Mouse (Mus musculus) midbrain, embryonic 11.5 days (tissue): Measurements from ENCODE around the gene Gm10401. TPM values are rescaled to one million over a fixed set of nuclear protein-coding genes. Genes with fewer than 3 reads are reported as not detected.

ENCODE experiments used
- ATAC-seq: fragments of 200-750 bp; cut with Nextera tagmentation; 2 replicates; pipeline ENCODE4 v1.8.0; 2017; ENCODE audit warnings: moderate TSS enrichment, moderate library complexity; ENCODE audit not compliant: low FRiP score
- DNase-seq: peaks from one replicate; pipeline ENCODE4 v3.0.0; 2015; ENCODE audit warnings: low spot score; ENCODE audit errors: missing footprints
- H3K27ac ChIP-seq: fragments of 300-500 bp; sonication (generic); 2 replicates; pipeline ENCODE4 v1.5.1; 2014; ENCODE audit warnings: low read depth, low read length
- H3K27me3 ChIP-seq: fragments of 300-500 bp; sonication (generic); 2 replicates; pipeline ENCODE4 v1.6.1; 2014; ENCODE audit warnings: mild to moderate bottlenecking, low read length, moderate library complexity, mixed read lengths; ENCODE audit not compliant: control insufficient read depth, insufficient read depth
- H3K36me3 ChIP-seq: fragments of 300-500 bp; sonication (generic); 2 replicates; pipeline ENCODE4 v1.6.1; 2014; ENCODE audit warnings: mild to moderate bottlenecking, low read length, moderate library complexity, mixed read lengths; ENCODE audit not compliant: control insufficient read depth, insufficient read depth
- H3K4me1 ChIP-seq: fragments of 300-500 bp; sonication (generic); 2 replicates; pipeline ENCODE4 v1.6.1; 2014; ENCODE audit warnings: low read length; ENCODE audit not compliant: control insufficient read depth, insufficient read depth
- H3K4me2 ChIP-seq: fragments of 300-500 bp; sonication (generic); 2 replicates; pipeline ENCODE4 v1.6.1; 2014; ENCODE audit warnings: mild to moderate bottlenecking, moderate library complexity
- H3K4me3 ChIP-seq: fragments of 300-500 bp; sonication (generic); 2 replicates; pipeline ENCODE4 v1.5.1; 2014; ENCODE audit warnings: low read depth, low read length
- H3K9ac ChIP-seq: fragments of 300-500 bp; sonication (generic); 2 replicates; pipeline ENCODE4 v1.6.1; 2014; ENCODE audit warnings: low read length
- H3K9me3 ChIP-seq: fragments of 300-500 bp; sonication (generic); 2 replicates; pipeline ENCODE4 v1.6.1; 2016; ENCODE audit warnings: low read length; ENCODE audit not compliant: control insufficient read depth
- WGBS: fragments of 180-500 bp; shearing (Covaris S2); extraction: QIAGEN DNeasy Blood & Tissue Kit; methylation state at CpG from one replicate; pipeline ENCODE4 v1.1.7; 2014; 5-methylcytosine and 5-hydroxymethylcytosine counted together
- polyA plus RNA-seq: library from polyadenylated mRNA; unstranded; fragments of >200 nt; fragmentation: Nextera tagmentation; extraction: Ambion mirVana; gene quantifications from 2 replicates; pipeline ENCODE4 v1.2.1, GENCODE M21; 2014

Gene Gm10401
- polyA plus RNA-seq, result 23.2 and 26.6 TPM in 2 replicates

DNA sequence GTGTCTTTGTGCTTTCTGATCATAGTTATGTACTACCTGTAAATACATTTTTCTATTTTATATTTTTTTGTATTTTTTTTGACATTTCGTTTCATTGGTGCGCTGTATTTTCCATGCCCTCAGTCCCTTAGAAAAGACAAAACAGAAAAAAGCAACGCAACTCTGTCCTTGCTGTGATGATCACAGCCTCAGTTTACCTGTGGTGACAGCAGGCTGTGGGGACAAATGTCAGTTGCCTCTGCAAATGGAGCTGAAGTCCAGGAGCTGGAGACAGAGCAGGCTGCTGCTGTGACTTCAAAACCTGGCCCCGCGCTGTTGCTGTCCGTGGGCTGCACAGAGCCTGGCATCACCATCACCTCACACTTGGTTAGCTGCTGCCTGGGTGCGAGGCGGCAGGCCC is at the start of gene Gm10401:
Gene Gm10401 (minus strand): TSS at position 101 of the 400 bp plus-strand sequence.
- H3K36me3 ChIP-seq, result peaks cover 19% of the 10 kb centered on the region
- WGBS, result 96% methylated on average over 8 of the region's 8 CpGs
- no peak for ATAC-seq

DNA sequence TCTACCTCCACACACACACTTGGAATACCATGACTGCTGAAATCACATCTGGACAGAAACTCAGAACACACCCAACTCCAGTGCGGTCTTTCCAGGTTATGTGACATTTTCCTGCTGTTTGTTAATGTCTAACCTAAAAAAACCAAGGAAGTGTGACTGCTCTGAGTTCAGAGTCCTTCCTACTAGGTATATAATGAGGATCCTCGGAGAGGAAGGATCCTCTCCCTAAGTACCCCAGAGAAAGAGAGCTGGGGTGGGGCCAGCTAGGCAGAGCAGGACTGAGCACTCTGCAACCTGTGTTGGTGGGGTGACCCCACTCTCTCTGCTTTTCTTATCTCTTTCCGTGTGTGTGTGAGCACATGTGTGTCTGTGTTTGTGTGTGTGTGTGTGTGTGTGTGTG is 49.3 kb upstream of the Gm10401 start:
- 86% methylated on average over 3 of the region's 3 CpGs for WGBS
- DNase-seq (no peak), ATAC-seq (no peak)
- no peak overlapping the region for H3K4me3 ChIP-seq
- no peak overlapping the region for H3K4me2 ChIP-seq
- no peak overlapping the region for H3K27ac ChIP-seq
- H3K36me3 ChIP-seq, result peaks cover 20% of the 10 kb centered on the region
- H3K27me3 ChIP-seq, result no peaks in the 10 kb centered on the region
- H3K9ac ChIP-seq, result no peak overlapping the region
- no peaks in the 10 kb centered on the region for H3K9me3 ChIP-seq
- 0 out of 2 replicates have a peak, but pooled peaks cover 2% of the 10 kb centered on the region for H3K4me1 ChIP-seq

More for the DNA sequence above, at the start of gene Gm10401:
- no peak within 1 kb of the TSS for H3K4me3 ChIP-seq
- no peaks in the 10 kb centered on the region for H3K4me1 ChIP-seq
- H3K9me3 ChIP-seq, result no peaks in the 10 kb centered on the region
- no peak within 1 kb of the TSS for H3K27ac ChIP-seq
- H3K27me3 ChIP-seq, result no peaks in the 10 kb centered on the region
- H3K4me2 ChIP-seq, result no peak within 1 kb of the TSS
- H3K9ac ChIP-seq, result no peak within 1 kb of the TSS
- DNase-seq, result no peak

DNA sequence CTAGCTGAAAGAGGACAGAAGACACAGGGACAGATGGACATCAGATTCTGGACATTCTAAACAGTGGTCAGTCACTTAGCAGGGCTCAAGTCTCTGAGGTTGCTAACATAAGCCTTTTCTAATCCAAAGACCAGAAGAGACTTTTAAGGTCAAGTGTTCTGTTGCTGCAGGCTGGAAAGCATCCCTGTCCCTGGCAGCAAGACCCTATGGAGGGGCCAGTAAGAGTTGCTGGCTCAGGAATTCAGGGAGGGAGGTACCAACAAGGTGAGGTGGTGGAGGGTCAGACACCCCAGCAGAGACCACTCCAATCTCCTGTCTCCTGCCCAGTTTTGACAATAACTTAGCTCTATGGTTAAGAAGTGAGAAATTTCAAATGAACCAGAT is 48.6 kb upstream of the Gm10401 start:
- ATAC-seq (no peak), DNase-seq (no peak)
- Histone ChIP-seq H3K9ac (no peak overlapping the region), H3K4me1 (0 out of 2 replicates have a peak, but pooled peaks cover 2% of the 10 kb centered on the region), H3K27me3 (no peaks in the 10 kb centered on the region), H3K4me2 (no peak overlapping the region), H3K9me3 (no peaks in the 10 kb centered on the region), H3K4me3 (no peak overlapping the region), H3K27ac (no peak overlapping the region), H3K36me3 (peaks cover 20% of the 10 kb centered on the region)

DNA sequence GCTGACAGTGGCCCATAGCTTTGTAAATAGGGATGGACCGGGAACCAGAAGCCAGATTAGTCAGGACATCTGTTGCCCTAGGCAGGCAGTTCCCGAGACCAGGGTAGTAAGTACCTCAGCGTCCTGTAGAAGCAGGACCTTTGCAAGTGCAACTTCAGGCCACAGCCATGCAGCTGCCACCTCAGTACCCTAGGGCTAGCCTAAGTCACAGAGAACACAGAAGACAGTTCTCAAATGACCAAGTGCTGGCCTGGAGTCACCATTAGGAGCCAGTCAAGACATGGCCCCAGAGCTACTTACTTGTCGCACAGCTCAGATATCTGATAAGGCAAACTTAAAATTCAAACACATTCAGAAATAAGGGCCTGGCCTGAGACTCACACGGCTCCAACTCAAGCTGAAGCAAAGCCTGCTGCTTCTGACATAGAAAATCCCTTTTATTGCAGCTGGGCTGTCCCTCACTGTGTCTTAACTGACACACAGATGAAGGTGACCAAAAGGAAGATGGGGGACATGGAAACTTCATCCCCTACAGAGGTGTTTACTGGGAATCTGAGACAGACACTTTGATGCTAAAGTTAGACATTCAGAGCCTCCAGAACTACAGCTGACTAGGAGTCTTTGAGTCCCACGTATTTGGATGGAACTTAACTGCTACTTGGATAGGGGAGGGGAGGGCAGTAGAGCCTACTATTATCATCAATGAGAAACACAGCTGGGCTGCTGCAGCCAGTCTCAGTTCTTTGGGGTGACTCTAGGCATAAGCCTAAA is 48.1 kb upstream of the Gm10401 start:
- H3K36me3 ChIP-seq, result peaks cover 17% of the 10 kb centered on the region

DNA sequence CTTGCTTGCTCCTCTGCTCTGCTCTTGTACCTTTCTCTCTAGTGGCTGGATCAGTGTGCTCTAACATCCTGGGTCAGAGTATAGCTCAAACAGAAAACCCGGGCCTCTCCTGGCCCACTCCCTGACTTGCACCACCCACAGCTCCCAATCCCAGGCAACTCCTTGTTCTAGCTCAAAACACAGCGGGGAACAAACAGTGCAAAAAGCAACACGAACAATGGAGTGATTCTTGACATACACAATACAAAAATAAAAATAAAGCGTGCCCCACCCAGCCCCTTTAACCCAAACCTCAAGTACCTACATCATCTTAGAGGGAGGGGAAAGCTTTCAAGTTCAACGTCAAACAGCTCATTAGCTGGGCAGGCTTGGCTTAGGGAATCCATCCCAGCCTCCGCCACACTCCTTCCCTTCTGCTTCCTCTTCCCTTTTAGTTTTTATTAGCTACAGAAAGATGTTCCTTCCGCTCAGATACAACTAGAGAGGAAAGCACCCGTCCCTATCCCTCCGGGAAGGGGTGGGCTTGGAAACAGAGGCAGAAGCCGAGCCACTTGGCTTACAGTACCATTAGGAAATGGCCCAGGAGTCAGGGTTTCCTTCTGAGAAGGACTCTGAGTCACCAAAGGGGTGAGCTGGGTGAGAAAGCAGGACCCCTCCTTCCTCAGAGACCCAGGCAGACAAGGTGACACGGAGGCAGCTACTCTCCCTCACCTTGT is 47.3 kb upstream of the Gm10401 start:
- H3K27me3 ChIP-seq, result no peaks in the 10 kb centered on the region
- H3K4me3 ChIP-seq, result no peak overlapping the region
- H3K9ac ChIP-seq, result no peak overlapping the region
- H3K9me3 ChIP-seq, result no peaks in the 10 kb centered on the region
- no peak overlapping the region for H3K27ac ChIP-seq
- 0 out of 2 replicates have a peak, but pooled peaks cover 2% of the 10 kb centered on the region for H3K4me1 ChIP-seq
- ATAC-seq (no peak), DNase-seq (no peak)
- WGBS, result 81% methylated on average over 11 of the region's 11 CpGs
- H3K4me2 ChIP-seq, result no peak overlapping the region
- peaks cover 13% of the 10 kb centered on the region for H3K36me3 ChIP-seq

More for the DNA sequence above, 48.1 kb upstream of the Gm10401 start:
- DNase-seq (no peak), ATAC-seq (no peak)
- no peak overlapping the region for H3K4me3 ChIP-seq
- H3K27me3 ChIP-seq, result no peaks in the 10 kb centered on the region
- H3K9me3 ChIP-seq, result no peaks in the 10 kb centered on the region
- H3K27ac ChIP-seq, result no peak overlapping the region
- 90% methylated on average over 6 of the region's 6 CpGs for WGBS
- H3K4me1 ChIP-seq, result 0 out of 2 replicates have a peak, but pooled peaks cover 2% of the 10 kb centered on the region
- no peak overlapping the region for H3K9ac ChIP-seq
- no peak overlapping the region for H3K4me2 ChIP-seq

DNA sequence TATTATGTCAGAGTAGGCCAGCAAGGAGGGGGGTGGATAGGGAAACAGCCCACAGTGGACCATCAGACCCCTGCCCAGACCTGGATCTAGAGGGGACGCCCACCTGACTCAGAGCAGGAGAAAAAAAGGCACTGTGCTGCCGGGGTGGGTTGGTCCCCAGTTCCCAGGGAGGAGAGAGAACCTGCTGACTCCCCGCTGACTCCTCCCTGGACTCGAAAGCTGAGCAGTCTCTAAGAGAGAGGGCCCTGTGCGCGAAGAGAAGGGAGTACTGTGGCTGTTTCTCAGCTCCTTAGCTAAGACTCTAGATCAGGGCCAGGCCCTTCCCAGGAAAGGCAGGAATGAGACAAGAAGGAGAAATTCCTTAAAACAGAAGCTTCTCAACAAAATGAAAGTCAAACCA is 46.4 kb upstream of the Gm10401 start:
- no peak for DNase-seq
- Histone ChIP-seq H3K4me3 (no peak overlapping the region), H3K9ac (no peak overlapping the region), H3K9me3 (no peaks in the 10 kb centered on the region), H3K36me3 (peaks cover 4% of the 10 kb centered on the region), H3K4me1 (0 out of 2 replicates have a peak, but pooled peaks cover 2% of the 10 kb centered on the region), H3K4me2 (no peak overlapping the region), H3K27ac (no peak overlapping the region), H3K27me3 (no peaks in the 10 kb centered on the region)
- WGBS, result 69% methylated on average over 6 of the region's 6 CpGs
- ATAC-seq, result no peak

DNA sequence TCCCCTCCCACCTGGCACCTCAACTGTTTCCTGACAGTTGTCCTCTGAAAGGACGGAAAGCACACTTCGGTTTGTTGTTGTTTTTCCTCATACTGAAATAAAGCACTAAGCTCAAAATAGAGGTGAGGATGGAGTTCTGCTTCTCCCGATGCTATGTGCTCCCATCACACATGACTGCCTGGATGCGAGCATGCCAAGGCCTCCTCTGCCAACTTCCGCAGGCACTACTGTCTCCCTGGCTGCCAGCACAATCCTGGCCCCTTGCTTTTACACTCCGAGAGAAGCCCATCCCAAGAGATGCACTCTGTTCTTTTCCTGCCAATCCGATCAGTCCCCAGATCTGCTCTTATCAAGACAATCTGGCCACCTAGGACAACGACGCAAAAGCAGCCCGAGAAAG is 45.5 kb upstream of the Gm10401 start:
- H3K9me3 ChIP-seq, result no peaks in the 10 kb centered on the region
- no peak overlapping the region for H3K9ac ChIP-seq
- H3K4me2 ChIP-seq, result no peak overlapping the region
- H3K4me1 ChIP-seq, result 0 out of 2 replicates have a peak, but pooled peaks cover 2% of the 10 kb centered on the region
- 79% methylated on average over 10 of the region's 10 CpGs for WGBS
- DNase-seq (no peak), ATAC-seq (no peak)
- no peaks in the 10 kb centered on the region for H3K27me3 ChIP-seq
- H3K27ac ChIP-seq, result no peak overlapping the region
- H3K36me3 ChIP-seq, result no peaks in the 10 kb centered on the region; the same call in none of the 2 replicates
- H3K4me3 ChIP-seq, result no peak overlapping the region

DNA sequence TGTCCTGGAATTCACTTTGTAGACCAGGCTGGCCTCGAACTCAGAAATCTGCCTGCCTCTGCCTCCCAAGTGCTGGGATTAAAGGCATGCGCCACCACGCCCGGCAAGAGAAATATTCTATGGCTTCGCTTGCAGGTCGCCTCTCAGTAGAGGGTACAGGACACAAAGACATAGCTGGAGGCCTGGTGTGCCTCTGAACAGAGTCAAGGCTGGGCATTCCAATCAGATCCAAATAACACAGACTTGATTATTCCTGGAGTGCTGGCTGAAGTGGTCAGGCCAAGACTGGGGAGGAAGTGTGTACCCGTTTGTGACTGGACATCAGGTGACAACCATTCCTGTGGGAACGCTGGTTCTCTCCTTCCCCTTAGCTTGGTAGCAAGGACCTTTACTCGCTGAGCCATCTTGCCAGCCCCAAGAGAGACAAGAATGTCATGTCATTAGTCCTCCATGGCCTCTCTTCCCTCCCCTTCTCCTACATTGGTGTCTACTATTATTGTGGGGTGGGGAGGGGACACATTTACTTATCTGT is 44.1 kb upstream of the Gm10401 start:
- Histone ChIP-seq H3K4me3 (no peak overlapping the region), H3K27me3 (no peaks in the 10 kb centered on the region), H3K36me3 (no peaks in the 10 kb centered on the region; the same call in 1 of the 2 replicates), H3K9me3 (no peaks in the 10 kb centered on the region), H3K9ac (no peak overlapping the region), H3K4me1 (0 out of 2 replicates have a peak, but pooled peaks cover 2% of the 10 kb centered on the region), H3K4me2 (no peak overlapping the region), H3K27ac (no peak overlapping the region)
- ATAC-seq, result no peak
- no peak for DNase-seq
- WGBS, result 92% methylated on average over 9 of the region's 9 CpGs

DNA sequence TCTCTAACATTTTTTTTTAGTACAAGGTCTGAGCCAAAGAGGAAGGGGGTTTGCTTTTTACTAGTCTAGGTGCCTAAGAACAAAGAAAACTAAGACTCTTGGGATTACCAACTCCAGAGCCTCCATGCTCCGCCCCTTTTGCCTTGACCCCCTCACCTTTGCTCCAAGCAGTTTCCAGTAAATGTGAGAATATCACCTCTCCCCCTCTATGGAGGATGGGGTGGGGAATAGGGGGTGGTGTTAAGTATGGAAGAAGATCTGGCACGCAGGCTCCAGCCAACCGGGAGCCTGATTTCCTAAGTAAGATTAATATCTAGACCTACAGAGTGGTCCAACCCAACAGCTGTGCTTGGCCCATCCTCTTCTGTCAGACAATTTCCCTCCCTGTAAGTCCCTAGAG is 42.6 kb upstream of the Gm10401 start:
- no peaks in the 10 kb centered on the region for H3K27me3 ChIP-seq
- H3K36me3 ChIP-seq, result no peaks in the 10 kb centered on the region
- H3K9me3 ChIP-seq, result no peaks in the 10 kb centered on the region
- WGBS, result 82% methylated on average over 3 of the region's 3 CpGs
- ATAC-seq, result no peak
- no peak overlapping the region for H3K27ac ChIP-seq
- no peak overlapping the region for H3K4me2 ChIP-seq
- 0 out of 2 replicates have a peak, but pooled peaks cover 2% of the 10 kb centered on the region for H3K4me1 ChIP-seq
- no peak overlapping the region for H3K4me3 ChIP-seq
- H3K9ac ChIP-seq, result no peak overlapping the region
- no peak for DNase-seq
